Mouse (Mus musculus) liver, adult 2 months (tissue): ENCODE measurements around the gene Efcab3.

Source experiments
- CTCF ChIP-seq: fragments of 200-500 bp; IDR thresholded peaks from 2 replicates; pipeline ENCODE4 v1.5.1; 2011; ENCODE audit warnings: low read depth, low read length, control low read depth
- POLR2A ChIP-seq: fragments of 200-500 bp; IDR thresholded peaks from 2 replicates; pipeline ENCODE4 v1.6.1; 2011; ENCODE audit warnings: low read length, control low read depth; ENCODE audit not compliant: insufficient read depth; ENCODE audit errors: extremely low read depth

DNA sequence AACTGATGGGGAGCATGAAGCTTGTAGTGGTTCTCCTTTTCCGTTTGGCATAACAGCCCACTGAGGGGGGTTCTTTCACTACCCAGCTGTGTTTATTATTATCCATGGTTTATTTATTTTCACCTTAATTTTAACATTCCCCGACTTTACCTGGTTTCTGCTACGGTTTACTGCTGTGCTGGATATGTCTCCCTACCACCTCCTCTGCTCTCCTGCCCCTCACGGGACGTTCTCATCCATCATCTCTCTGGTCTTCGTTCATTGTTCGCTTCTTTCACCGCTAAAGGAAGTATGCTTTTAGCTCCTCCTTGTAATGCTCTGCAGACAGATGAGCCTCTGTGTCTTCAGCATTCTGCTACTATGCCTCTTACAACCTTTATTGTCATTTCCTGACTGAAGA lies 33.9 kb upstream of the Efcab3 start:
- TF ChIP-seq POLR2A (no peak), CTCF (no peak)
